Mouse (Mus musculus): ENCODE measurements at regions not wholly inside any gene's neighbourhood (a gene's known extent, or its start where the extent isn't known, plus 50 kb on each side); places are given as distances from the start of the nearest gene placed in this dataset.

- peaks cover 5% of the 10 kb centered on the region; the same call in 1 of the 2 replicates for H3K4me1 ChIP-seq (ENCODE audit: control insufficient read depth, insufficient read depth, low read length)
- H3K9me3 ChIP-seq (ENCODE audit: control insufficient read depth, low read length), result no peaks in the 10 kb centered on the region
- H3K9ac ChIP-seq (replicated peaks; ENCODE audit: low read depth, low read length), result no peak overlapping the region
- no peak for ATAC-seq (ENCODE audit: low read depth)
- H3K4me3 ChIP-seq (ENCODE audit: low read depth, low read length), result no peak overlapping the region
- 92% methylated on average over 10 of the region's 10 CpGs for WGBS
- no peaks in the 10 kb centered on the region for H3K36me3 ChIP-seq (ENCODE audit: control insufficient read depth, insufficient read depth, low read length)
- no peak overlapping the region for H3K4me2 ChIP-seq (ENCODE audit: low read depth, low read length)
- H3K27ac ChIP-seq (ENCODE audit: low read depth, low read length), result no peak overlapping the region
- H3K27me3 ChIP-seq (ENCODE audit: control insufficient read depth, insufficient read depth, low read length), result no peaks in the 10 kb centered on the region
Measured at GRCm38 (mm10) chr10:95731001-95731400, 57.8 kb upstream of the Anapc15-ps start.

- ATAC-seq (ENCODE audit: low read depth), result peak; percentile 94
- Histone ChIP-seq H3K4me2 (ENCODE audit: low read depth, low read length) (no peak overlapping the region), H3K27me3 (ENCODE audit: control insufficient read depth, insufficient read depth, low read length) (no peaks in the 10 kb centered on the region), H3K36me3 (ENCODE audit: control insufficient read depth, insufficient read depth, low read length) (no peaks in the 10 kb centered on the region), H3K9ac (replicated peaks; ENCODE audit: low read depth, low read length) (no peak overlapping the region), H3K4me3 (ENCODE audit: low read depth, low read length) (no peak overlapping the region), H3K9me3 (ENCODE audit: control insufficient read depth, low read length) (no peaks in the 10 kb centered on the region), H3K4me1 (ENCODE audit: control insufficient read depth, insufficient read depth, low read length) (peaks cover 5% of the 10 kb centered on the region; the same call in 1 of the 2 replicates), H3K27ac (ENCODE audit: low read depth, low read length) (no peak overlapping the region)
- 8% methylated on average over 9 of the region's 9 CpGs for WGBS
Measured at GRCm38 (mm10) chr10:95729890-95730289, 56.6 kb upstream of the Anapc15-ps start.

DNA sequence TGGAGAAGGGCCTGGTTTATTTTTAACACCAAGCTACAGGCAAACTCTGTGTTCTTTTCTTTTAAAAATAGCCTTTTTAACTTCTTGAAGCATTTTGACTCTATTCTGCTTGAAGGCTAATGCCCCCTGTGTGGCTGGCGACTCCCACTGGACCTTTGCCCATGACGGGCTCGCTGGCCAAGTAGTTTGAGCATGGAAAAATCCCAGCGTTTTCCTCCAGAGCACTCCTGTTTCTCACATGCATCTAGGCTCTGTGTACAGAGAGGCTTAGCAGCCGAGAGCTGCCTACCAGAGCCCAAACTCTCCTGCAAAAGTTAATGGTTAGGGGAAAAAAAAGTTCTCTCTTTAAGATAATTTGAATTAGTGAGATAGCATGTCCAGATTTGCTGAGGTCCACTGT lies 52.7 kb upstream of the Anapc15-ps start:
- no peak overlapping the region for H3K9ac ChIP-seq (replicated peaks; ENCODE audit: low read depth, low read length)
- H3K36me3 ChIP-seq (ENCODE audit: control insufficient read depth, insufficient read depth, low read length), result no peaks in the 10 kb centered on the region
- H3K27ac ChIP-seq (ENCODE audit: low read depth, low read length), result no peak overlapping the region
- no peak overlapping the region for H3K4me2 ChIP-seq (ENCODE audit: low read depth, low read length)
- H3K27me3 ChIP-seq (ENCODE audit: control insufficient read depth, insufficient read depth, low read length), result no peaks in the 10 kb centered on the region
- WGBS, result 58% methylated on average over 5 of the region's 5 CpGs
- no peak overlapping the region for H3K4me3 ChIP-seq (ENCODE audit: low read depth, low read length)
- H3K4me1 ChIP-seq (ENCODE audit: control insufficient read depth, insufficient read depth, low read length), result peaks cover 5% of the 10 kb centered on the region; the same call in 1 of the 2 replicates
- H3K9me3 ChIP-seq (ENCODE audit: control insufficient read depth, low read length), result no peaks in the 10 kb centered on the region
- ATAC-seq (ENCODE audit: low read depth), result no peak

- no peak overlapping the region for H3K27ac ChIP-seq (ENCODE audit: low read depth, low read length)
- H3K4me2 ChIP-seq (ENCODE audit: low read depth, low read length), result no peak overlapping the region
- H3K9ac ChIP-seq (replicated peaks; ENCODE audit: low read depth, low read length), result no peak overlapping the region
- no peak overlapping the region for H3K4me3 ChIP-seq (ENCODE audit: low read depth, low read length)
- H3K27me3 ChIP-seq (ENCODE audit: control insufficient read depth, insufficient read depth, low read length), result no peaks in the 10 kb centered on the region
- H3K4me1 ChIP-seq (ENCODE audit: control insufficient read depth, insufficient read depth, low read length), result peaks cover 5% of the 10 kb centered on the region; the same call in 1 of the 2 replicates
- 86% methylated on average over 5 of the region's 5 CpGs for WGBS
- ATAC-seq (ENCODE audit: low read depth), result no peak
- H3K36me3 ChIP-seq (ENCODE audit: control insufficient read depth, insufficient read depth, low read length), result no peaks in the 10 kb centered on the region
- no peaks in the 10 kb centered on the region for H3K9me3 ChIP-seq (ENCODE audit: control insufficient read depth, low read length)
Measured at GRCm38 (mm10) chr10:95725349-95725748, 52.1 kb upstream of the Anapc15-ps start.

All from neural tube, embryonic 14.5 days (tissue).